Mouse (Mus musculus) left cerebral cortex, adult 2 months (tissue): ENCODE results near the gene Retreg3. TPM values are rescaled to one million over a fixed set of nuclear protein-coding genes. Genes with fewer than 3 reads are reported as not detected.
A peak's percentile ranks its signal among the peaks of the same experiment; 100 is the strongest.
"Not testable (repeated sequence)": the region's sequence is repeated elsewhere in the genome, so short reads cannot be mapped to it uniquely, and the experiment has no call there.

Experiments
- DNase-seq, 2 experiments: peaks; one replicate each; pipeline ENCODE4 v3.0.0; 2021 to 2022; ENCODE audit warnings: low spot score in 2 of 2, mixed read lengths in 1 of 2; ENCODE audit errors: extremely low spot score in 1 of 2
- H3K27ac ChIP-seq: fragments of 200-600 bp; 2 replicates; pipeline ENCODE4 v1.8.1; 2022
- H3K4me3 ChIP-seq: fragments of 200-600 bp; 2 replicates; pipeline ENCODE4 v1.8.1; 2022
- CTCF ChIP-seq: fragments of 200-600 bp; IDR thresholded peaks from 2 replicates; pipeline ENCODE4 v1.8.1; 2022; ENCODE audit warnings: antibody characterized with exemption, mild to moderate bottlenecking, moderate library complexity
- intact Hi-C: fragments of 180-260 bp; cut with DNase I; formaldehyde crosslinking; loops from one replicate; pipeline ENCODE4 v1.15.1; 2025
- total RNA-seq, 2 experiments: library from RNA; stranded (reverse); gene quantifications; 2 replicates each; pipeline ENCODE4 v1.2.3; 2021

The Retreg3 gene
- total RNA-seq, 2 experiments from 2014 or later, result 50.7 to 56.6 TPM

GRCm38 (mm10) chr11:101128996-101129577 is 9.4 kb upstream of the Retreg3 start:
- Histone ChIP-seq H3K27ac (no peak overlapping the region), H3K4me3 (no peak overlapping the region)
- no peak for DNase-seq
- no peak for TF ChIP-seq CTCF
- intact Hi-C loops, result no loop called here

- no peak for DNase-seq
- intact Hi-C loops, result no loop called here
- no peak; the same call in 1 of the 2 replicates for TF ChIP-seq CTCF
- H3K27ac ChIP-seq, result no peak overlapping the region
- no peak overlapping the region for H3K4me3 ChIP-seq
Observed at GRCm38 (mm10) chr11:101127075-101127474, 7.4 kb upstream of the Retreg3 start.

- DNase-seq, H3K4me3 ChIP-seq, H3K27ac ChIP-seq, intact Hi-C loops: not testable (repeated sequence)
Observed at GRCm38 (mm10) chr11:101125008-101125407, 5.3 kb upstream of the Retreg3 start.

GRCm38 (mm10) chr11:101124494-101124893 is 4.8 kb upstream of the Retreg3 start:
- H3K27ac ChIP-seq, intact Hi-C loops, DNase-seq, H3K4me3 ChIP-seq: not testable (repeated sequence)

- H3K4me3 ChIP-seq, result peak overlapping the region; percentile 97
- no peak for DNase-seq
- intact Hi-C loops, result loop anchor here (1.0 kb wide), 1 partner anchor 51 kb away; the partner anchor contains the start of gene Plekhh3
- no peak for TF ChIP-seq CTCF
- H3K27ac ChIP-seq, result peak overlapping the region; percentile 88
Observed at GRCm38 (mm10) chr11:101120545-101121188, 974 bp upstream of the Retreg3 start.

DNA sequence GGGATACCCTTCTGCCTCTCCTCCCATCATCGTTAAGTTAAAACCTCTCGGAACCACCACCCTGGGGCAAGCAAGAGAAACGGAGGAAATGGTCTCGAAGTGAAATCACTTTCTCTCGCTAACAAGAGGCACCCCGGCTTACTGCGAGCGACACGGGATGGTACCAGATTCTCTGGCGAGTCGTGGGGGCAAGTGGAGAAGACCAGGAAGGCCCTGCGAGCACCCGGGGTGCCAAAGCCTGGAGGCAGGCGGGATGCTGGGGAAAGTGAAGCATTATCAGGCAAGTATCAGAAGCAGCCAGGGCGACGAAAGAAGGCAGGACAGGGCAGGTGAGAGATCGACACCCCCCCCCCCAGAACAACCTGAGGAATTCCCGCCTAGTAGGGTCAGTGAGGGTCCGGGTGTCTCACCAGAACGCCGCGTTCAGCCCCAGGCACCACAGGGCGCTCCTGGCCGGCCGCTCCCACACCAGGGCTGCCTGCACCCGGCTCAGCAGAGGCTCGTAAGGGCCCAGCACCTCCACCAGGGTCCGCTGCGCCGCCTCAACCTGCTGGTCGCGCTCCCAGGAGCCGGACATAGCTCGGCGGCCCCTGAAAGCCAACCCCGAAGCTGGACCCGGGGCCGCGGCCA is 447 bp downstream of the Retreg3 start:
- intact Hi-C loops, result no loop called here
- no peak for DNase-seq
- Histone ChIP-seq H3K4me3 (peak overlapping the region; percentile 97), H3K27ac (peak overlapping the region; percentile 97)
- TF ChIP-seq CTCF, result peak; percentile 22

DNA sequence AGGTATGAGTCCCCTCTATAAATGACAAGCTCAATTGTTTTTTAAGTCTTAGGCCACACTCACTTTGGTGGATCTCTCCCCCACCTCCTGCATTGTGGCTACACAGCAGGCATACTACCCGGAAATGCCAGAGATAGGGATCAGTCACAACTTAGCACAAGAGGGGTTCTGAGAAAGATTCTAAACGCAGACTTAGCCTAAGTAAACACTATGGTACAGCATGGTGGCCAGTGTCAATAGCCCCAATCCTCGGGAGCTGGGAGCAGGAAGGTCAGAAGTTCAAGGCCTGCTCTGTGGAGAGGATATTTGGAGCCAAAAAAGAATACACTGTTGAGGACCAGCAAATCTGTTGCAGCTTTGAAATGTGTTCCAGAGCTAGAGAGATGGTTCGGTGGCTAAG is 1.6 kb downstream of the Retreg3 start:
- no peak for TF ChIP-seq CTCF
- no peak for DNase-seq
- H3K4me3 ChIP-seq, result peak overlapping the region; percentile 97
- H3K27ac ChIP-seq, result no peak overlapping the region
- intact Hi-C loops, result no loop called here

DNA sequence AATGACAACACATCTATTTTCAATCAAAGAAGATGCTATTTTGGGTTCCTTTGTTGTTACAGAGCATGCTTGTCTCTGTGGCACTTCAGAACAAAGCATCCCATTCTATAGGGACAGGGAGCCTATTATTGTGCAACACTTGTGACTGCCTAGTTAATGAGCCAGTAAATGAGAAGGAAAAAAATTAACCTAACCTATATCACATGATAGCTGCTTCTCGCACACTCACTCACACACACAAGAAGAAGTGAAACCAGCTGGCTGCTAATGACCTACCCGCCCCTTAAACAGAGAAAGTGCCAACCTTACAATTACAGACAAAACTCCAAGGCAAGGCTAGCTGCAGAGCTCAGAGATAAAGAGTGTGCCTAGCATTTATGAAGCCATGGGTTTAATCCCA is 4.1 kb downstream of the Retreg3 start:
- intact Hi-C loops, result no loop called here
- peak overlapping the region; percentile 33; the same call in 1 of the 2 replicates for H3K27ac ChIP-seq
- no peak overlapping the region for H3K4me3 ChIP-seq
- DNase-seq, result no peak
- no peak for TF ChIP-seq CTCF

GRCm38 (mm10) chr11:101112186-101112585 is 7.5 kb downstream of the Retreg3 start:
- H3K27ac ChIP-seq, result no peak overlapping the region
- DNase-seq, result no peak
- H3K4me3 ChIP-seq, result no peak overlapping the region
- TF ChIP-seq CTCF, result no peak
- intact Hi-C loops, result no loop called here

GRCm38 (mm10) chr11:101111178-101111577 is 8.5 kb downstream of the Retreg3 start:
- intact Hi-C loops, result no loop called here
- TF ChIP-seq CTCF, result no peak
- Histone ChIP-seq H3K4me3 (no peak overlapping the region), H3K27ac (no peak overlapping the region)
- DNase-seq, result no peak

GRCm38 (mm10) chr11:101110708-101111107 is 9.0 kb downstream of the Retreg3 start:
- Histone ChIP-seq H3K27ac (no peak overlapping the region), H3K4me3 (no peak overlapping the region)
- no peak for DNase-seq
- no peak for TF ChIP-seq CTCF
- intact Hi-C loops, result no loop called here

GRCm38 (mm10) chr11:101109351-101109750 is 10.3 kb downstream of the Retreg3 start:
- no peak for DNase-seq
- H3K4me3 ChIP-seq, result no peak overlapping the region
- no peak overlapping the region for H3K27ac ChIP-seq
- intact Hi-C loops, result no loop called here
- no peak for TF ChIP-seq CTCF
